Mouse (Mus musculus): ENCODE results near the gene Akr1a1. TPM values are rescaled to one million over a fixed set of nuclear protein-coding genes. Genes with fewer than 3 reads are reported as not detected.

Gene Akr1a1
- total RNA-seq, 1 experiment: 262 TPM

- TF ChIP-seq CHD2 (IDR thresholded peaks at IDR 0.05; ENCODE audit: low read depth, low read length): no peak
- TF ChIP-seq MAFK (IDR thresholded peaks at IDR 0.05; ENCODE audit: insufficient read depth, low read depth, low read length): no peak
- TF ChIP-seq ZNF384 (IDR thresholded peaks at IDR 0.05; ENCODE audit: low read depth, low read length): no peak
- TF ChIP-seq HCFC1 (IDR thresholded peaks at IDR 0.05; ENCODE audit: borderline replicate concordance, insufficient read depth, low read length): no peak
- no peak for TF ChIP-seq ZC3H11A (IDR thresholded peaks at IDR 0.05; ENCODE audit: borderline replicate concordance, low read depth, low read length)
- peaks cover 35% of the 10 kb centered on the region for H3K36me3 ChIP-seq (ENCODE audit: control insufficient read depth, insufficient read depth, low read length, poor library complexity, severe bottlenecking)
- in situ Hi-C loops (cut with MboI; ENCODE audit: low sequenced_read_pairs in 2 of 2, unreplicated experiment in 2 of 2): no loop called here
- no peak overlapping the region for H3K9ac ChIP-seq (ENCODE audit: insufficient read depth, low read depth, low read length, poor library complexity, severe bottlenecking)
- DNase-seq (ENCODE audit: low read depth, low spot score): no peak
- H3K9me3 ChIP-seq (ENCODE audit: control insufficient read depth, insufficient read depth, low read depth, low read length): no peaks in the 10 kb centered on the region
- no peak overlapping the region for H3K4me3 ChIP-seq (ENCODE audit: insufficient read depth in 1 of 2, low read depth in 1 of 2, low read length in 2 of 2, poor library complexity in 1 of 2, severe bottlenecking in 1 of 2)
- H3K4me1 ChIP-seq (ENCODE audit: control insufficient read depth in 2 of 2, insufficient read depth in 2 of 2, low read length in 2 of 2, poor library complexity in 1 of 2): no peaks in the 10 kb centered on the region; a peak in 1 of 4 replicates
- H3K27ac ChIP-seq (ENCODE audit: insufficient read depth, low read depth, low read length, poor library complexity, severe bottlenecking): no peak overlapping the region
These were observed 12.7 kb downstream of the Akr1a1 start for GRCm38 (mm10) chr4:116638821-116639220.

GRCm38 (mm10) chr4:116635197-116635596 lies 16.3 kb downstream of the Akr1a1 start:
- Histone ChIP-seq H3K27ac (ENCODE audit: insufficient read depth, low read depth, low read length, poor library complexity, severe bottlenecking) (no peak overlapping the region), H3K4me1 (ENCODE audit: control insufficient read depth in 2 of 2, insufficient read depth in 2 of 2, low read length in 2 of 2, poor library complexity in 1 of 2) (peaks cover 0 to 2% of the 10 kb centered on the region in 2 experiments; a peak in 1 of 4 replicates), H3K36me3 (ENCODE audit: control insufficient read depth, insufficient read depth, low read length, poor library complexity, severe bottlenecking) (peaks cover 22% of the 10 kb centered on the region), H3K9ac (ENCODE audit: insufficient read depth, low read depth, low read length, poor library complexity, severe bottlenecking) (no peak overlapping the region), H3K9me3 (ENCODE audit: control insufficient read depth, insufficient read depth, low read depth, low read length) (no peaks in the 10 kb centered on the region), H3K4me3 (ENCODE audit: insufficient read depth in 1 of 2, low read depth in 1 of 2, low read length in 2 of 2, poor library complexity in 1 of 2, severe bottlenecking in 1 of 2) (no peak overlapping the region)
- in situ Hi-C loops (cut with MboI; ENCODE audit: low sequenced_read_pairs in 2 of 2, unreplicated experiment in 2 of 2): no loop called here
- no peak for DNase-seq (ENCODE audit: low read depth, low spot score)
- no peak for TF ChIP-seq ZC3H11A (IDR thresholded peaks at IDR 0.05; ENCODE audit: borderline replicate concordance, low read depth, low read length)
- no peak for TF ChIP-seq HCFC1 (IDR thresholded peaks at IDR 0.05; ENCODE audit: borderline replicate concordance, insufficient read depth, low read length)
- TF ChIP-seq ZNF384 (IDR thresholded peaks at IDR 0.05; ENCODE audit: low read depth, low read length): no peak
- TF ChIP-seq CHD2 (IDR thresholded peaks at IDR 0.05; ENCODE audit: low read depth, low read length): no peak
- TF ChIP-seq MAFK (IDR thresholded peaks at IDR 0.05; ENCODE audit: insufficient read depth, low read depth, low read length): no peak

- peak; percentile 79 for DNase-seq (ENCODE audit: low read depth, low spot score)
- Histone ChIP-seq H3K27ac (ENCODE audit: insufficient read depth, low read depth, low read length, poor library complexity, severe bottlenecking) (peak within 1 kb of the TSS; percentile 89), H3K36me3 (ENCODE audit: control insufficient read depth, insufficient read depth, low read length, poor library complexity, severe bottlenecking) (peaks cover 3% of the 10 kb centered on the region), H3K4me1 (ENCODE audit: control insufficient read depth in 2 of 2, insufficient read depth in 2 of 2, low read length in 2 of 2, poor library complexity in 1 of 2) (peaks cover 0 to 2% of the 10 kb centered on the region in 2 experiments; a peak in 1 of 4 replicates), H3K9me3 (ENCODE audit: control insufficient read depth, insufficient read depth, low read depth, low read length) (no peaks in the 10 kb centered on the region), H3K4me3 (ENCODE audit: insufficient read depth in 1 of 2, low read depth in 1 of 2, low read length in 2 of 2, poor library complexity in 1 of 2, severe bottlenecking in 1 of 2) (peak within 1 kb of the TSS; percentile 93 to 96), H3K9ac (ENCODE audit: insufficient read depth, low read depth, low read length, poor library complexity, severe bottlenecking) (peak within 1 kb of the TSS; percentile 100)
- TF ChIP-seq HCFC1 (IDR thresholded peaks at IDR 0.05; ENCODE audit: borderline replicate concordance, insufficient read depth, low read length) (no peak), CHD2 (IDR thresholded peaks at IDR 0.05; ENCODE audit: low read depth, low read length) (peak; percentile 94), MAFK (IDR thresholded peaks at IDR 0.05; ENCODE audit: insufficient read depth, low read depth, low read length) (no peak)
- in situ Hi-C loops (cut with MboI; ENCODE audit: low sequenced_read_pairs in 2 of 2, unreplicated experiment in 2 of 2): no loop called here
These were observed 23.5 kb downstream of the Akr1a1 start, which contains the start of gene Nasp for GRCm38 (mm10) chr4:116627722-116628662. Nasp (minus strand) TSS chr4:116627941.

GRCm38 (mm10) chr4:116627359-116627716 lies 24.1 kb downstream of the Akr1a1 start:
- H3K4me3 ChIP-seq (ENCODE audit: insufficient read depth in 1 of 2, low read depth in 1 of 2, low read length in 2 of 2, poor library complexity in 1 of 2, severe bottlenecking in 1 of 2): peak overlapping the region; percentile 93 to 96
- in situ Hi-C loops (cut with MboI; ENCODE audit: low sequenced_read_pairs in 2 of 2, unreplicated experiment in 2 of 2): no loop called here
- TF ChIP-seq HCFC1 (IDR thresholded peaks at IDR 0.05; ENCODE audit: borderline replicate concordance, insufficient read depth, low read length) (peak; percentile 74), MAFK (IDR thresholded peaks at IDR 0.05; ENCODE audit: insufficient read depth, low read depth, low read length) (no peak)
- no peaks in the 10 kb centered on the region for H3K9me3 ChIP-seq (ENCODE audit: control insufficient read depth, insufficient read depth, low read depth, low read length)
- H3K9ac ChIP-seq (ENCODE audit: insufficient read depth, low read depth, low read length, poor library complexity, severe bottlenecking): peak overlapping the region; percentile 100
- peak; percentile 90 for DNase-seq (ENCODE audit: low read depth, low spot score)
- peak overlapping the region; percentile 89 for H3K27ac ChIP-seq (ENCODE audit: insufficient read depth, low read depth, low read length, poor library complexity, severe bottlenecking)
- peaks cover 5% of the 10 kb centered on the region for H3K36me3 ChIP-seq (ENCODE audit: control insufficient read depth, insufficient read depth, low read length, poor library complexity, severe bottlenecking)
- H3K4me1 ChIP-seq (ENCODE audit: control insufficient read depth in 2 of 2, insufficient read depth in 2 of 2, low read length in 2 of 2, poor library complexity in 1 of 2): peaks cover 0 to 2% of the 10 kb centered on the region in 2 experiments; a peak in 1 of 4 replicates

Measured in ES-E14 (cell line).